In the genomic region with DNA sequence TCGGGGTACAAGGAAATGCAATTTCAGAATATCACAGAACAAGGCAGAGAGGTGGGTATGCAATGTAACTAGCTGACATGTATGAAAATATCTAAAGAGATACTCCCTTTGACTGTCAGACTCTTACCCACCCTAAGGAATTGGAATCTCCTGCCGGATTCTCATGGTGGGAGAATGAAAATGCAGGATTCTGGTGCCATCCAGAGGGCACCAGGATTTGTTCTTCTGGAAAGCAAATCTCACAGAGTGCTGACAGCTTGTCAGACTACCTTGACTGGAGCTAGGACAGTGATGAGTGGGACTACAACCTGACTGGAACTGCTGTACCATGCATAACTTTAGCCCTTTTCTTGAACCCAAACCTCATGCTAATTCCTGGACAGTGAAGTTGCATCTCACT, we compare ENCODE assay signal across 29 mouse cellular contexts. TPM values are rescaled to one million over a fixed set of nuclear protein-coding genes. Genes with fewer than 3 reads are reported as not detected.
DNase-seq lines count a peak whose midpoint lies in the region; ATAC-seq and TF ChIP-seq lines count a peak whose summit lies in the region.
"Had no signal": no experiment of that assay in that cellular context is flagged by ENCODE, and none has a peak within 500 bp of the region (broad histone marks: within the 10 kb centered on the region; RNA-seq: fewer than 3 reads in every experiment).

No protein-coding gene starts in this region.

- WGBS in forebrain, postnatal 0 days = 71% methylated on average over 2 of the region's 2 CpGs
- 86% methylated on average over 2 of the region's 2 CpGs for WGBS in forebrain, embryonic 15.5 days

- H3K27me3 ChIP-seq in forebrain, postnatal 0 days (ENCODE audit: insufficient read depth, low read length) = no peaks in the 10 kb centered on the region
- H3K27me3 ChIP-seq in forebrain, embryonic 15.5 days = no peaks in the 10 kb centered on the region
- H3K27me3 ChIP-seq: heart, embryonic 15.5 days; limb, embryonic 15.5 days; liver, embryonic 13.5 days; megakaryocyte, embryonic 14.5 days; midbrain, embryonic 13.5 days; neural tube, embryonic 12.5 days had no signal

- no peaks in the 10 kb centered on the region for H3K9me3 ChIP-seq in forebrain, postnatal 0 days (ENCODE audit: low read length)
- H3K9me3 ChIP-seq in forebrain, embryonic 15.5 days = no peaks in the 10 kb centered on the region
- H3K9me3 ChIP-seq: heart, embryonic 10.5 days; heart, embryonic 15.5 days; limb, embryonic 10.5 days; limb, embryonic 15.5 days; liver, embryonic 13.5 days; megakaryocyte, embryonic 14.5 days; midbrain, embryonic 13.5 days; neural tube, embryonic 12.5 days had no signal

- H3K27ac ChIP-seq in forebrain, postnatal 0 days (ENCODE audit: low read depth, low read length) = no peak overlapping the region
- no peak overlapping the region for H3K27ac ChIP-seq in forebrain, embryonic 15.5 days (replicated peaks)
- no peak overlapping the region for H3K27ac ChIP-seq in layer of hippocampus, adult 2 months
- H3K27ac ChIP-seq: heart, embryonic 10.5 days; heart, embryonic 15.5 days; kidney, postnatal 0 days; limb, embryonic 10.5 days; limb, embryonic 15.5 days; liver, embryonic 13.5 days; midbrain, embryonic 13.5 days; neural tube, embryonic 12.5 days had no signal

- intact Hi-C loops in left cerebral cortex, postnatal 25 days (cut with DNase I) = no loop called here
- intact Hi-C loops in left cerebral cortex, postnatal 36 days (cut with DNase I) = no loop called here

- peak; percentile 47 for TF ChIP-seq CTCF in forebrain, postnatal 0 days (IDR thresholded peaks at IDR 0.05; ENCODE audit: low read depth)
- TF ChIP-seq CTCF in layer of hippocampus, adult 2 months (conservative IDR thresholded peaks at IDR 0.05) = peak; percentile 63

- H3K36me3 ChIP-seq in forebrain, postnatal 0 days (ENCODE audit: insufficient read depth) = no peaks in the 10 kb centered on the region
- H3K36me3 ChIP-seq in forebrain, embryonic 15.5 days = no peaks in the 10 kb centered on the region
- H3K36me3 ChIP-seq: heart, embryonic 10.5 days; heart, embryonic 15.5 days; limb, embryonic 10.5 days; limb, embryonic 15.5 days; liver, embryonic 13.5 days; midbrain, embryonic 13.5 days; neural tube, embryonic 12.5 days had no signal

- no peak overlapping the region for H3K4me3 ChIP-seq in forebrain, postnatal 0 days (ENCODE audit: low read depth, low read length)
- H3K4me3 ChIP-seq in forebrain, embryonic 15.5 days = no peak overlapping the region
- no peak overlapping the region for H3K4me3 ChIP-seq in layer of hippocampus, adult 2 months
- H3K4me3 ChIP-seq: heart, embryonic 10.5 days; heart, embryonic 15.5 days; limb, embryonic 10.5 days; limb, embryonic 15.5 days; liver, embryonic 13.5 days; megakaryocyte, embryonic 14.5 days; midbrain, embryonic 13.5 days; neural tube, embryonic 12.5 days had no signal

- H3K9ac ChIP-seq in forebrain, postnatal 0 days = no peak overlapping the region
- H3K9ac ChIP-seq in forebrain, embryonic 15.5 days (replicated peaks) = no peak overlapping the region
- H3K9ac ChIP-seq: heart, embryonic 15.5 days; limb, embryonic 15.5 days; liver, embryonic 13.5 days; midbrain, embryonic 13.5 days; neural tube, embryonic 12.5 days had no signal

- H3K4me2 ChIP-seq in forebrain, postnatal 0 days (ENCODE audit: low read depth) = no peak overlapping the region
- H3K4me2 ChIP-seq in forebrain, embryonic 15.5 days (replicated peaks) = no peak overlapping the region
- H3K4me2 ChIP-seq: heart, embryonic 15.5 days; limb, embryonic 15.5 days; liver, embryonic 13.5 days; midbrain, embryonic 13.5 days; neural tube, embryonic 12.5 days had no signal

- peak; percentile 73 for ATAC-seq in forebrain, postnatal 0 days
- no peak for ATAC-seq in forebrain, embryonic 15.5 days (replicated peaks)
- no peak for ATAC-seq in granulocyte monocyte progenitor cell, adult 5-6 weeks (replicated peaks; ENCODE audit: poor library complexity, severe bottlenecking)
- ATAC-seq: forebrain, embryonic 16.5 days; intestine, embryonic 16.5 days; lung, postnatal 0 days; midbrain, embryonic 13.5 days had no signal

- H3K4me1 ChIP-seq in forebrain, postnatal 0 days (ENCODE audit: insufficient read depth) = no peaks in the 10 kb centered on the region
- H3K4me1 ChIP-seq in forebrain, embryonic 15.5 days = no peaks in the 10 kb centered on the region
- H3K4me1 ChIP-seq: heart, embryonic 10.5 days; heart, embryonic 15.5 days; limb, embryonic 10.5 days; limb, embryonic 15.5 days; liver, embryonic 13.5 days; megakaryocyte, embryonic 14.5 days; midbrain, embryonic 13.5 days; neural tube, embryonic 12.5 days had no signal

- DNase-seq in forebrain, postnatal 0 days = peak; percentile 46
- DNase-seq in layer of hippocampus, adult 2 months (ENCODE audit: low spot score in 2 of 2) = no peak
- no peak for DNase-seq in layer of hippocampus, postnatal 36 days
- DNase-seq in left cerebral cortex, postnatal 25 days (ENCODE audit: low spot score in 2 of 2) = peak; percentile 7 to 20
- DNase-seq in left cerebral cortex, postnatal 36 days (ENCODE audit: low spot score in 2 of 2) = no peak
- DNase-seq in brain, adult 2 months (ENCODE audit: low read depth, low spot score) = peak; percentile 25
- DNase-seq: adrenal gland, postnatal 14 days; cerebellum, postnatal 14 days; gastrocnemius, postnatal 14 days; heart, adult 11 months; kidney, adult 8-10 months; liver, embryonic 13.5 days; lung, adult 18-20 months; lung, postnatal 4 days; thymus, postnatal 4 days had no signal

RNA-seq across cellular contexts. Expression of a gene that starts 29.6 kb away (rescaled TPM):
- total RNA-seq in forebrain, postnatal 0 days (2014; rRNA removed) = 131 and 156 TPM in 2 replicates
- polyA plus RNA-seq in forebrain, postnatal 0 days (2015; fragmentation: Nextera tagmentation; extraction: Ambion mirVana) = 20.3 and 33.6 TPM in 2 replicates
- 42.5 and 46.5 TPM in 2 replicates for polyA plus RNA-seq in forebrain, embryonic 15.5 days (2015; fragmentation: Nextera tagmentation; extraction: Ambion mirVana)
- total RNA-seq in layer of hippocampus, adult 2 months (2021) = 10 to 100 TPM; 65.4 to 68.6 TPM
- 10 to 100 TPM; 61.4 to 63.8 TPM for total RNA-seq in layer of hippocampus, postnatal 36 days (2021)
- 100 to 1,000 TPM; 119 to 142 TPM for total RNA-seq in left cerebral cortex, postnatal 25 days (2021)
- 100 to 1,000 TPM; 131 to 135 TPM for total RNA-seq in left cerebral cortex, postnatal 36 days (2021)
- not detected in 2 replicates for total RNA-seq in granulocyte monocyte progenitor cell, adult 5-6 weeks (2014; fragmentation: Nextera tagmentation)
- total RNA-seq in granulocyte monocyte progenitor cell, adult 5-6 weeks (2017) = not detected in 2 replicates
- polyA plus RNA-seq: small intestine, adult 2 months had no signal

Comparison
In these comparisons a context has a peak if more than half of its experiments do, and no peak if none do; other contexts are left out.
1. DNase-seq: peak in forebrain, postnatal 0 days (single experiment), left cerebral cortex, postnatal 25 days (2 of 2) and brain, adult 2 months (single experiment); none in layer of hippocampus, adult 2 months (0 of 2), layer of hippocampus, postnatal 36 days (0 of 2) and left cerebral cortex, postnatal 36 days (0 of 2).
2. RNA of a gene that starts 29.6 kb away (total RNA-seq): 131 to 156 TPM in forebrain, postnatal 0 days, 119 to 142 TPM in left cerebral cortex, postnatal 25 days, 131 to 135 TPM in left cerebral cortex, postnatal 36 days, 65.4 to 68.6 TPM in layer of hippocampus, adult 2 months and 61.4 to 63.8 TPM in layer of hippocampus, postnatal 36 days; not detected in granulocyte monocyte progenitor cell, adult 5-6 weeks; every median in the first group is over 10 times any median in the second.